Mouse (Mus musculus) ovary, postnatal 14 days (tissue): Measurements from ENCODE around the gene Fat1.
"Not testable (repeated sequence)": the region's sequence is repeated elsewhere in the genome, so short reads cannot be mapped to it uniquely, and the experiment has no call there.

Experiments
- DNase-seq: peaks from one replicate; pipeline ENCODE4 v3.0.0; 2022; ENCODE audit warnings: low spot score

Gene Fat1

GRCm38 (mm10) chr8:45064197-45064869 is 129.1 kb downstream of the Fat1 start:
- DNase-seq, result no peak

- not testable (repeated sequence) for DNase-seq
Measured at GRCm38 (mm10) chr8:45065391-45065790, 130.1 kb downstream of the Fat1 start.

GRCm38 (mm10) chr8:45068759-45069386 is 133.6 kb downstream of the Fat1 start, which contains the start of gene Mtnr1a:
Gene Mtnr1a, plus strand, starts transcription at chr8:45069137.
- DNase-seq, result peak; percentile 92

DNA sequence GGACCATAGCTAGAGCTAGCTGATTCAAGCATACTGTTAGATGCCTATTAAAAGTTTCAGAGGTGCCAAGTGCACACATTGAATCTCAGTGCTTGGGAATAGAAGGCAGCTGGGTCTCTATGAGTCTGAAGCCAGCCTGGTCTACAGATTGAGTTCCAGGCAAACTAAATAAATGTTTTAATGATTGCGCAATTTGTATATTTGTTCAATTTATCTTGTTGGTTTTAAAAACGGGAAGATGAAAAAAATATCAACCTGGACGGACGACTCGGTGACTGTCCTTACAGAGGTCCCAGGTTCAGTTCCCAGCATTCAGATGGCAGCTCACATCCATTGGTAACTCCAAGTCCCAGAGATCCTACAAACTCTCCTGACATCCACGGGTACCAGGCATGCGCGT is 135.7 kb downstream of the Fat1 start:
- no peak for DNase-seq

GRCm38 (mm10) chr8:45080850-45081249 is 145.6 kb downstream of the Fat1 start:
- DNase-seq, result no peak

DNA sequence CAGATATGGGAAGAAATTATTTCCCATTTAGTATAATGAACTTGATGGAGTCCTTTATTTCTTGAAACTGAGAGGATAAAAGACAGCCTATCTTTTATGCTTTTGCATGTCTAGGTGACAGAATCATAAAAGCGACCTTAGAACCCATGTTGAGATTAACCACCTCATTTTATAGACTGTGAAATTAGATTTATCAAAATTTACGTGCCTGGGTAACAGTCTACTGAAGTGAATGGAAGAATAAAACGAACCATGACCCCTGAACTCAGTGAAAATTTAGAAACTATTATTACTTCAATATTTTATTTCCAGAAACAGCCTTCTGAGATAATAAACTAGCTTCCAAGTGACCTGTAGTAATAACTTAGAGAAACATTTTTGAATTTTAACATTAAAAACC is 158.4 kb downstream of the Fat1 start:
- no peak for DNase-seq
